Mouse (Mus musculus) lung, postnatal 0 days (tissue): ENCODE measurements around the gene Stpg4.

Experiments
- CTCF ChIP-seq: IDR thresholded peaks from 2 replicates; pipeline ENCODE4 v1.5.1; 2016; ENCODE audit warnings: antibody characterized with exemption, mild to moderate bottlenecking
- EP300 ChIP-seq: IDR thresholded peaks from 2 replicates; pipeline ENCODE4 v1.6.1; 2016; ENCODE audit warnings: antibody characterized with exemption, mild to moderate bottlenecking, control low read depth

DNA sequence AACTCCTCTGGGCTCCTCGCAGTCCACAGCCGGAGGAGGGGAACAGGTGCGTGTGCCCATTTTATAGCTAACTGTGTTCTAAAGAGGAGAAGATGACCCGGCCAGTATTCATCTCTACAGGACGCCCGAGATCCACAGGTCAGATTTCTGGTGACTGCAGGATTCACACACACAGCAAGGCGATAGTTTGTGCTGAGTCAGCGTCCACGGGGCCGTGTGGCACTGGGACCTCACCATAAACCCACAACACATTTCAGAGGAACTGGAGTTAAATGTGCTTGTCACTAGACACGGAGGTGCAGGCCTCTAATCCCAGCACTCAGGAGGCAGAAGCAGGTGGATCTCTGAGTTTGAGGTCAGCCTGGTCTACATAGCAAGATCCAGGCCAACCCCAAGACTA is 25.1 kb downstream of the Stpg4 start:
- TF ChIP-seq CTCF (no peak), EP300 (no peak)
